Mouse (Mus musculus): ENCODE data around the gene Prr29.
"Not testable (repeated sequence)": the region's sequence is repeated elsewhere in the genome, so short reads cannot be mapped to it uniquely, and the experiment has no call there.

Prr29 gene

DNA sequence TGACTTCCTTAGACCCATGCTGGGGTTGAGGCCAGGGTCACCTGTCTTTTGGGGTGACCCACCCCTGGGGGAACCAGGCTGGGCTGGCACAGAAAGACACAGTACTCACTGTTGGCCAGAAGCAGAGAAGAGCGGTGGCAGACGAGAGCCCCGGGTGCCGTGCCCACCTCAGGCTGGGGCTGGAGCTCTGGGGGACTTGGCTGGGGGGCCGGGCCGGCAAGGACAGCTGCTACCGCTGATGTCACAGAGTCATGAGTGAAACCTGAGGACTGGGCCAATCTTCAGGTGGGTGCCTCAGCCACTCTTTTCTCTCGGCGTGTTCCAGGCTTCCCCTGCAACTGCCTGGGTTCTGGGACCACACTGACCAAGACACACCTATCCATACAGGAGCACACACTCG, at the start of gene Prr29:
Gene Prr29, plus strand, starts transcription at position 107 of the 400 bp plus-strand sequence.
- DNase-seq (ENCODE audit: low read depth, low spot score), result no peak

GRCm38 (mm10) chr11:106316416-106316815, 48.9 kb upstream of the Prr29 start:
- no peak for DNase-seq (ENCODE audit: low read depth, low spot score)

DNA sequence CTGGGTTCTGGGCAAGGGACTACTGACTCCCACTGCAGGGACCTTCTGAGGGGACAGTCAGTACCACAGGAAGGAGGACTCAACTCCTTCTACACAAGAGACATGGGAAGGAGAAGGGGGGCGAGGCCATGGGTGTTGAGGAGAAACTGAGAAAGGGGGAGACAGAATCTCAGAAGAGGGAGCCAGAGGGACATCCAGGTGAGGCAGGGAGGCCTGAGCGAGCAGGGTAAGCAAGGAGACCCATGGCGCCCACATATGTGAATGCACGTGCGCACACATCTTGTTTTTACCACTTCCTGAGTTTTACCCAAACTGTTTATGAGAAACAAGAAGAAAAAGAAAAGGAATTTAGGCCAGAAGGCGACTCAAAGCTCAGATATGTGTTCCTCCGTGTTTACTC, 47.5 kb upstream of the Prr29 start:
- no peak for DNase-seq (ENCODE audit: low read depth, low spot score)

- no peak for DNase-seq (ENCODE audit: low read depth, low spot score)
Observed at GRCm38 (mm10) chr11:106318406-106319366, 46.6 kb upstream of the Prr29 start.

GRCm38 (mm10) chr11:106324858-106325257, 40.4 kb upstream of the Prr29 start:
- DNase-seq (ENCODE audit: low read depth, low spot score), result no peak

- DNase-seq (ENCODE audit: low read depth, low spot score), result peak; percentile 61
Observed at GRCm38 (mm10) chr11:106325566-106326206, 39.6 kb upstream of the Prr29 start.

- no peak for DNase-seq (ENCODE audit: low read depth, low spot score)
Observed at GRCm38 (mm10) chr11:106326475-106326874, 38.8 kb upstream of the Prr29 start.

DNA sequence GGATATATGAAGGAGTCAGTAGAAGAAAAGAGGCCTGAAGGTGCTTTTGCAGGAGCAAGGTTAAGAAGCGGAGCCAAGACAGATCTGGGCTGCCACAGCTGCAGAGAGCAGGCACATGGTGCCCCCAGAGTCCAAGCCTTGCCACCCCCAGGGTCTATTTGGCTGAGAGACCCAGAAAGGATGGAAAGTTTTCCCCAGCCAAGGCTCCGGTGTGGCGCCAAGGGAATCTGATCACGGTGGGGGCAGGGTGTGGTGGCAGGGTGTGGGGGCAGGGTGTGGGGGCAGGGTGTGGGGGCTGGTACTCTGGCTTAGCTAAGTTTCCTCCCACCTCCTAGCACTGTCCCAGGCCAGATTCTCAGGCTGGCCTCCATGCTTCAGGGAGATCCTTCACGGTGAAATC, 36.8 kb upstream of the Prr29 start:
- no peak for DNase-seq (ENCODE audit: low read depth, low spot score)

DNA sequence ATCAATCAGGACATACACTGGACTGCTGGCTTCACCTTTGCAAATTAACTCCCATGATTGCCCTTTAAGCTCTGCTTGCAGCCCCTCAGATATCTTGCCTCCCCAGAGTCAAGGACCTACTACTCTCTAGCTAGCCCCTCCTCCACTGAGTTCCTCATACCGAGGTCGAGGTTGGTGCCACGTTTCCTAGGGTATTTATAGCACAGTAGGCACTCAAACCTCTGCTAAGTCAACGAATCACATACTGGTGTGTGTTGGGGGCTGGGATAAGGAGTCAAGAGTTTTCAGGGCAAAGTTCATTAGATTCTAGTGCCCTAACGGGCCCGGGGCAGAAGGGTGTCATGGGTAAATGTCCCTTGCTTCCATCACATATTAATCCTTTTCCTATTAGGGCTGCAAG, 36.1 kb upstream of the Prr29 start:
- DNase-seq (ENCODE audit: low read depth, low spot score), result no peak

DNA sequence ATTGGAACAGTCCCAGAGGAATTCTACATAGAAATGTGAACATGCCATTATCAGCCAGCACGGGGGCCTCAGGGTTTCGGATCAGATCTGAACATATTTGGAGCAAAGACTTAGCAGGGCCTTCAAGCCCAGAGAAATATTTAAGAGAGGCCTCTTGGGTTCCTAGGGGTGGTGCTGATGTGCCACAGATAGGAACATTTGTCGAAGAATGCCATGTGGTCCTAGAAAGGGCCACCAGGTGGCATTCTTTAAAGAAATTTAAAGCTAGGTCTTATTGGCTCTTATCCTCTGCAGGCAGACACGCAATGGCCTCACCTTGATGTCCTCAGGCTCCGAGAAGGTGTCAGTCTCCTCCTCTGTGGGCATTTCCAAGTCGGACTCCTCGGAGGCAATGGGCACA, 35.6 kb upstream of the Prr29 start:
- DNase-seq (ENCODE audit: low read depth, low spot score), result peak; percentile 64

DNA sequence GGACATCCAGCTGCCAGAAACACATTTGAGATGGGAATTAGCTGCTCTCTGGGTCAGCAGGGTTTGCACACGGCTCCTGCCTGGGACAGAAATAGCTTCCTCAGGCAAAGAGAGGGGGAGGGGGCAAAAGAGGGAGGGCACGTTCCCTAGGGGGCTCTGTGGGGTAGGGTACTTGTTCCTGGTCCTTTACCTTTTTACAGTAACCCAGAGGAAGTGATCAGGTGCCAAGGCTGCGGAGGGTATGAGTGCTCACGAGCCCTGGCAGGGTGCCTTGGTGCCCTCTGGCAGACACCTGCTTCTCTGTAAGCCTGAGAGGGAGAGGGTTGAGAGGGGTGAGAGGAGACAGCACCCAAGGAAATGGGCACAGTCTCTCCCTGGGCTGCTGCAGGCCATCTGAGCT, 32.8 kb upstream of the Prr29 start:
- no peak for DNase-seq (ENCODE audit: low read depth, low spot score)

- no peak for DNase-seq (ENCODE audit: low read depth, low spot score)
Observed at GRCm38 (mm10) chr11:106334066-106334465, 31.2 kb upstream of the Prr29 start.

DNA sequence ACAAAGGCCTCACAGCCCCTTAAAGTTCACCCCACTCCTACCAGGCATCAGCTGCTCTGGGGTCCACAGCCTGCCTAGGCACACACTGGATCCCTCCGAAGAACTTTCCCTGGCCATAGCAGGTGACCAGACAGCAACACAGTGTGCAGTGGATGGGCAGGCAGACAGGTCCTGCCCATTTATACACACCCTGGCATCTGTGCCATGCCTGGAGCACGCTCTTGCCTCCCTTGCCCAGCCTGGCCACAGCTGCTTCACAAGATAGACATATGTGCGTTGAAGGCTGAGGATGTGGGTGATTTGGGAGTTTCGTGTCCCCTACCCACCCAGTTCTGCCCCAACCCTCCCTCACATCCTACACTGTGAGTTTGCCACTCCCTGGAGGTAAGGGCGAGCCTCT, 27.2 kb upstream of the Prr29 start:
- DNase-seq (ENCODE audit: low read depth, low spot score), result no peak

- DNase-seq (ENCODE audit: low read depth, low spot score), result no peak
Observed at GRCm38 (mm10) chr11:106338870-106339269, 26.4 kb upstream of the Prr29 start.

DNA sequence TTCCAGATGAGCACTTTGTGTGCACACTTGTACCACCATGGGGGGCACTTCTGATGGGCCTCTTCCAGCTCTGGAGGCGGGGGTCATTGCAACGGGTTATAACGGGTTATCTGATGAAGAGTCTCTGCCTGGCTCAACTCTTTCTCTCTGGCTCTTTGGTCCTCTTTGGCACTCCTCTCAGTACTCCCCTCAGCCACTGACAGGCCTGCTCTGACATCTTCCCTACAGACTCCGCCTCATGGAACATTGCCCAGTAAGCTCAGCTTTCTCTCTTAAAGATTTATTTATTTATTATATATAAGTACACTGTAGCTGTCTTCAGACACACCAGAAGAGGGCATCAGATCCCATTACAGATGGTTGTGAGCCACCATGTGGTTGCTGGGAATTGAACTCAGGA, 25.9 kb upstream of the Prr29 start:
- DNase-seq (ENCODE audit: low read depth, low spot score), result not testable (repeated sequence)

- DNase-seq (ENCODE audit: low read depth, low spot score), result no peak
Observed at GRCm38 (mm10) chr11:106340990-106341520, 24.2 kb upstream of the Prr29 start.

- DNase-seq (ENCODE audit: low read depth, low spot score), result peak; percentile 59
Observed at GRCm38 (mm10) chr11:106344910-106345309, 20.4 kb upstream of the Prr29 start.

GRCm38 (mm10) chr11:106349772-106350171, 15.5 kb upstream of the Prr29 start:
- no peak for DNase-seq (ENCODE audit: low read depth, low spot score)

- no peak for DNase-seq (ENCODE audit: low read depth, low spot score)
Observed at GRCm38 (mm10) chr11:106350853-106351252, 14.4 kb upstream of the Prr29 start.

DNA sequence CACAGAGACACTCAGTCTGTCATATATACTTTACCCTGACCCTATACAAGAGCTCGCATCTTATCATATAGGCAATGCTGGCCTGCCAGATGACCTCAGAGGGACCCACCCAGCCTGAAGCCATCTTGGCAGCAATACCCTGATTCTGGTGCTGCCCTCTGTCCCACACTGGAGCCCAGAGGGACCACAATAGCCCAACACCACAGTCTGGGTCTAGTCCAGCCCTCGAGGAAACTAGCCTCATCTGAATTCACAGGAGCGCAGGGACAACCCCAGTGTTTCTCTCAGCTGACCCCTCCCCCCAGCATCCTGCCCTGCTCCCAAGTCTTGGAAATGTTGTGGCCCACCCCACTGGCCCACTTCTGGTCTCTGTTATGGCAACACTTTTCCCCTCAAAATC, 14.0 kb upstream of the Prr29 start:
- DNase-seq (ENCODE audit: low read depth, low spot score), result no peak

GRCm38 (mm10) chr11:106351941-106352340, 13.3 kb upstream of the Prr29 start:
- DNase-seq (ENCODE audit: low read depth, low spot score), result no peak

DNA sequence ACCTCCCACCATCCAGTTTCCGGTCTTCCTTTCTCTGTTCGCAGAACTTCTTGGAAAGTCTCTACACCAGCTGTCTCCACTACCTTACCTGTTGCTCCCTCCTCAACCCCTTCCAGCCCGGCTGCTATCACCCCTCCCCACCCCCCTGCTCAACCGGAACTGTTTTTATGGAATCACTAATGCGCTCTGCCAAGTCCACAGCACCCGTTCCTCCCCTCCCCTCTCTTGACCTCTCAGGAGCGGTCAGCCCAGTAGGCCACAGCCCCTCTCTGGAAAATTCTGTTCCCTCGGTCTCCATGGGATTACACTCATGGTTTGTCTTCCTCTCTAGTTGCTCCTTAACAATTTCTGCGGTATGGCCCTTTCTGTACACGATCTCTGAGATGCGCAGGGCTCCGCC, 12.1 kb upstream of the Prr29 start, which contains the start of gene Scn4a:
Gene Scn4a, minus strand, starts transcription at position 101 of the 400 bp plus-strand sequence.
- no peak for DNase-seq (ENCODE audit: low read depth, low spot score)

GRCm38 (mm10) chr11:106354181-106354580, 11.1 kb upstream of the Prr29 start:
- no peak for DNase-seq (ENCODE audit: low read depth, low spot score)
